Mouse (Mus musculus): ENCODE measurements at regions not wholly inside any gene's neighbourhood (a gene's known extent, or its start where the extent isn't known, plus 50 kb on each side); places are given as distances from the start of the nearest gene placed in this dataset.

GRCm38 (mm10) chr6:98606680-98607079 lies 264.1 kb upstream of the Gm765 start:
- peaks cover 4% of the 10 kb centered on the region; the same call in 1 of the 2 replicates for H3K9me3 ChIP-seq
- H3K27me3 ChIP-seq (replicated peaks) = no peaks in the 10 kb centered on the region
- H3K4me2 ChIP-seq = no peak overlapping the region
- no peak overlapping the region for H3K4me3 ChIP-seq
- no peak for ATAC-seq (ENCODE audit: extremely low read depth, insufficient number of reproducible peaks, low FRiP score, low TSS enrichment)
- no peaks in the 10 kb centered on the region; the same call in 1 of the 2 replicates for H3K4me1 ChIP-seq
- 72% methylated on average over 3 of the region's 3 CpGs for WGBS
- no peak overlapping the region for H3K9ac ChIP-seq
- no peak overlapping the region for H3K27ac ChIP-seq (replicated peaks)
- H3K36me3 ChIP-seq = no peaks in the 10 kb centered on the region

GRCm38 (mm10) chr6:98597612-98598011 lies 255.1 kb upstream of the Gm765 start:
- Histone ChIP-seq H3K4me3 (no peak overlapping the region), H3K4me1 (no peaks in the 10 kb centered on the region), H3K9ac (no peak overlapping the region), H3K27ac (replicated peaks) (no peak overlapping the region), H3K9me3 (peaks cover 4% of the 10 kb centered on the region; the same call in 1 of the 2 replicates), H3K36me3 (no peaks in the 10 kb centered on the region), H3K27me3 (replicated peaks) (no peaks in the 10 kb centered on the region), H3K4me2 (no peak overlapping the region)
- ATAC-seq (ENCODE audit: extremely low read depth, insufficient number of reproducible peaks, low FRiP score, low TSS enrichment) = no peak
- 80% methylated on average over 6 of the region's 6 CpGs for WGBS

DNA sequence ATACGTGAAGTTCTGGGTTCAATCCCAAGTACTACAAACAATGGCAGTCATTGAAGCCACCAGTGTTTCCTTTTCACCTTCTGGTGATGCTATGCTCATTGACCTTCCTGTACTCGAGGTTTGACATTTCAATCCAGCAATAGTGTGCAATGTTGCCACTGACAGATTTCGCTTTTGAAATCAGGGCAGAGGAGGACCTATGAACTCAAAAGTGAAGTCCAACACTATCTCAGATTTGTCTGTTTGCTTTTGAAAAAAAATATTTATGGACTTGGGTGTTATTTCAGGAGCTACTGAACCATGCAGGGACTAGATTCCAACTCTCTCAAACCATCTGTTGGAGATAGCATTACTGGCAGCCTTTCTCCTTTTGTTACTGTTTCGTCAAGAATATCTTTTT lies 248.4 kb upstream of the Gm765 start:
- Histone ChIP-seq H3K27ac (replicated peaks) (no peak overlapping the region), H3K9ac (no peak overlapping the region), H3K4me3 (no peak overlapping the region), H3K4me2 (no peak overlapping the region), H3K4me1 (no peaks in the 10 kb centered on the region), H3K27me3 (replicated peaks) (no peaks in the 10 kb centered on the region), H3K36me3 (no peaks in the 10 kb centered on the region), H3K9me3 (no peaks in the 10 kb centered on the region)
- no peak for ATAC-seq (ENCODE audit: extremely low read depth, insufficient number of reproducible peaks, low FRiP score, low TSS enrichment)
- WGBS = 59% methylated on average over 4 of the region's 4 CpGs

- no peaks in the 10 kb centered on the region for H3K4me1 ChIP-seq
- no peak for ATAC-seq (ENCODE audit: extremely low read depth, insufficient number of reproducible peaks, low FRiP score, low TSS enrichment)
- H3K36me3 ChIP-seq = no peaks in the 10 kb centered on the region
- H3K9ac ChIP-seq = no peak overlapping the region
- no peak overlapping the region for H3K4me2 ChIP-seq
- H3K9me3 ChIP-seq = no peaks in the 10 kb centered on the region
- no peak overlapping the region for H3K4me3 ChIP-seq
- H3K27me3 ChIP-seq (replicated peaks) = no peaks in the 10 kb centered on the region
- H3K27ac ChIP-seq (replicated peaks) = no peak overlapping the region
- WGBS = 67% methylated on average over 4 of the region's 4 CpGs
Observed at GRCm38 (mm10) chr6:98588979-98589378, 246.4 kb upstream of the Gm765 start.

DNA sequence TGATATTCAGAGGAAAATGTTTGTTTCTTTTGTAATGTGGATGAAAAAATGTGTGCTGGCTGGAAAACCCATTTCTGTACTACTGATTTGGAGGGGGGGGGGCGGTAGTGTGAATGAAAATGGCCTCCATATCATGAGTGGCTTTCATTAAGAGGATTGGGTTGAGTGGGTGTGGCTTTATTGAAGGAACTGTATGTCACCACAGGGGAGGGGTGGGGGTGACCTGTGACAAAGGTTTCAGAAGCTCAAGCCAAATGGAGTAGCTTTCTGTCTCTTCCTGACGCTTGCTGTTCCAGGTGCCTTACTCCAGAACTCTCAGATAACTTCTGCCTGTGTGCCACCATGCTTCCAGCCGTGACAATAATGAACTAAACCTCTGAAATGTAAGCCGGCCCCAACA lies 242.0 kb upstream of the Gm765 start:
- Histone ChIP-seq H3K36me3 (no peaks in the 10 kb centered on the region), H3K9me3 (no peaks in the 10 kb centered on the region), H3K4me3 (no peak overlapping the region), H3K4me1 (no peaks in the 10 kb centered on the region; the same call in 1 of the 2 replicates), H3K9ac (no peak overlapping the region), H3K4me2 (no peak overlapping the region), H3K27me3 (replicated peaks) (no peaks in the 10 kb centered on the region), H3K27ac (replicated peaks) (no peak overlapping the region)
- WGBS = 70% methylated on average over 4 of the region's 4 CpGs
- ATAC-seq (ENCODE audit: extremely low read depth, insufficient number of reproducible peaks, low FRiP score, low TSS enrichment) = no peak

DNA sequence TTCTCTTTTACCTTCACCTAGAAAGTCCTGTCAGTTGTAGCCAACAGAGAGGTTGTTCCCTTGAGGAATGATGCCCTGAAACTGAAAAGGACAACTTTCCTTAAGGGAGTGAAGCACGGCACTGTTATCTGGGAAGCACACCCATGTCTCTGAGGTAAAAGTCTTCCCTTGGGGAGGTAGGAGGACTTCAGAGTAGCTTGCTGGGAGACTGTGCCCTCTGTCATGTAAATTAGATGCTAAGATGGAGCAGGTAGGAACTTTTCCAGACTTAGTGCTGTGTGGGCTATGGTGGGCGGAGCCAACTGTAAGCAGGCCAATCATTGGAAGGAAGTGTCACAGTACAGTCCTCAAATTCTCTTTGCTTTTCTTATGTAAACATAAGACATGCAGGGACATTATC lies 240.3 kb upstream of the Gm765 start:
- no peak overlapping the region for H3K4me2 ChIP-seq
- no peaks in the 10 kb centered on the region for H3K9me3 ChIP-seq
- no peaks in the 10 kb centered on the region for H3K27me3 ChIP-seq (replicated peaks)
- H3K27ac ChIP-seq (replicated peaks) = no peak overlapping the region
- no peak for ATAC-seq (ENCODE audit: extremely low read depth, insufficient number of reproducible peaks, low FRiP score, low TSS enrichment)
- H3K36me3 ChIP-seq = no peaks in the 10 kb centered on the region
- WGBS = 36% methylated on average over 2 of the region's 2 CpGs
- no peaks in the 10 kb centered on the region; the same call in 1 of the 2 replicates for H3K4me1 ChIP-seq
- H3K9ac ChIP-seq = no peak overlapping the region
- H3K4me3 ChIP-seq = no peak overlapping the region

DNA sequence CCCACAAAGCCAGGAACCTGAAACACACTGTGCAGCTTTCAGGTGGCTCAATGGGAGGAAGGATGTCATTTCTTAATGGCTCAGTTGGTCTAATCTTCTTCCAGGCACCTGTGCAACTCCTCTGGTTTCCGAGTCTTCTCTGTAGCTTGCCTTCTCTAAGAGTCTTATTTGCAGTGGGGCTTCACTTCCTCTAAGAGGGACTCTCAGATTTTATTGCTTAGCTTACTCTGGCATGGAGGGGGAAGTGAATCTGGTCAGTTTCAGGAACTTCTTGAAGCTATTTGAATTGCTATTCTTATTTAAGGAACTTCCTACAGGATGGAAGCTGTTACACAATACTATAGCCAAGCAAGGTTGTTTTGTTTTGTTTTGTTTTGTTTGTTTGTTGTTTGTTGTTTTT lies 232.7 kb upstream of the Gm765 start:
- no peak for ATAC-seq (ENCODE audit: extremely low read depth, insufficient number of reproducible peaks, low FRiP score, low TSS enrichment)

DNA sequence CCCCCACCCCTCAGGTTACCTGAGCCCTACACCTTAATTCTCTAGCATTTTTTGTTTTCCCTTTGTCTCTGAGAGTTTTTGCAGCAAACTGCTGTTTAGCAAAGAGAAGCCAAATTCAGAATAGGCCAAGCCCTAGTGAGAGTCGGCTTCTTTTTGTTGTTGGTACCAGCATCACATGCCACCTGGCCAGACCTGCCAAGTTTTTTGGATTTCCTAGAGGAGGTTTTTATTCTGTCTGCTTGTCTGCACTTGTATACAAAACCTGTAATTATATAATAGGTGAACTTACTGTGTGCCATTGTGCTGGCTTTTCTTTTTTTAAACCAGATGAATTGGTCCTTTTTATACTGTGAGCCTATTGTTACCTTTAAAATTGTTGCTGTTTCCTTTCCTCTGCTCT lies 213.1 kb upstream of the Gm765 start:
- no peak overlapping the region for H3K4me2 ChIP-seq
- no peaks in the 10 kb centered on the region for H3K27me3 ChIP-seq (replicated peaks)
- H3K36me3 ChIP-seq = no peaks in the 10 kb centered on the region
- no peak for ATAC-seq (ENCODE audit: extremely low read depth, insufficient number of reproducible peaks, low FRiP score, low TSS enrichment)
- 85% methylated on average over 1 of the region's 1 CpGs for WGBS
- no peak overlapping the region for H3K27ac ChIP-seq (replicated peaks)
- H3K9ac ChIP-seq = no peak overlapping the region
- H3K4me1 ChIP-seq = no peaks in the 10 kb centered on the region
- no peak overlapping the region for H3K4me3 ChIP-seq
- no peaks in the 10 kb centered on the region for H3K9me3 ChIP-seq

More for the DNA sequence above, 232.7 kb upstream of the Gm765 start:
- no peaks in the 10 kb centered on the region for H3K27me3 ChIP-seq (replicated peaks)
- no peaks in the 10 kb centered on the region for H3K4me1 ChIP-seq
- H3K9me3 ChIP-seq = no peaks in the 10 kb centered on the region
- no peaks in the 10 kb centered on the region for H3K36me3 ChIP-seq
- no peak overlapping the region for H3K27ac ChIP-seq (replicated peaks)
- H3K4me3 ChIP-seq = no peak overlapping the region
- H3K9ac ChIP-seq = no peak overlapping the region
- WGBS = 77% methylated on average over 1 of the region's 1 CpGs
- H3K4me2 ChIP-seq = no peak overlapping the region

- Histone ChIP-seq H3K4me1 (no peaks in the 10 kb centered on the region), H3K4me3 (no peak overlapping the region), H3K9me3 (no peaks in the 10 kb centered on the region), H3K9ac (no peak overlapping the region), H3K4me2 (no peak overlapping the region), H3K36me3 (no peaks in the 10 kb centered on the region), H3K27me3 (replicated peaks) (no peaks in the 10 kb centered on the region), H3K27ac (replicated peaks) (no peak overlapping the region)
- no peak for ATAC-seq (ENCODE audit: extremely low read depth, insufficient number of reproducible peaks, low FRiP score, low TSS enrichment)
- 63% methylated on average over 1 of the region's 1 CpGs for WGBS
Observed at GRCm38 (mm10) chr6:98553922-98554321, 211.4 kb upstream of the Gm765 start.

- WGBS = 75% methylated on average over 3 of the region's 3 CpGs
- no peaks in the 10 kb centered on the region for H3K4me1 ChIP-seq
- no peaks in the 10 kb centered on the region for H3K36me3 ChIP-seq
- H3K4me3 ChIP-seq = no peak overlapping the region
- no peaks in the 10 kb centered on the region for H3K27me3 ChIP-seq (replicated peaks)
- no peak overlapping the region for H3K27ac ChIP-seq (replicated peaks)
- no peak overlapping the region for H3K4me2 ChIP-seq
- H3K9me3 ChIP-seq = no peaks in the 10 kb centered on the region
- no peak overlapping the region for H3K9ac ChIP-seq
- ATAC-seq (ENCODE audit: extremely low read depth, insufficient number of reproducible peaks, low FRiP score, low TSS enrichment) = no peak
Observed at GRCm38 (mm10) chr6:98551781-98552180, 209.2 kb upstream of the Gm765 start.

- no peak overlapping the region for H3K4me2 ChIP-seq
- no peak overlapping the region for H3K4me3 ChIP-seq
- H3K9ac ChIP-seq = no peak overlapping the region
- H3K4me1 ChIP-seq = no peaks in the 10 kb centered on the region
- ATAC-seq (ENCODE audit: extremely low read depth, insufficient number of reproducible peaks, low FRiP score, low TSS enrichment) = no peak
- 69% methylated on average over 15 of the region's 15 CpGs for WGBS
- H3K27me3 ChIP-seq (replicated peaks) = no peaks in the 10 kb centered on the region
- no peak overlapping the region for H3K27ac ChIP-seq (replicated peaks)
- no peaks in the 10 kb centered on the region for H3K36me3 ChIP-seq
- no peaks in the 10 kb centered on the region for H3K9me3 ChIP-seq
Observed at GRCm38 (mm10) chr6:98526882-98527440, 184.4 kb upstream of the Gm765 start.

DNA sequence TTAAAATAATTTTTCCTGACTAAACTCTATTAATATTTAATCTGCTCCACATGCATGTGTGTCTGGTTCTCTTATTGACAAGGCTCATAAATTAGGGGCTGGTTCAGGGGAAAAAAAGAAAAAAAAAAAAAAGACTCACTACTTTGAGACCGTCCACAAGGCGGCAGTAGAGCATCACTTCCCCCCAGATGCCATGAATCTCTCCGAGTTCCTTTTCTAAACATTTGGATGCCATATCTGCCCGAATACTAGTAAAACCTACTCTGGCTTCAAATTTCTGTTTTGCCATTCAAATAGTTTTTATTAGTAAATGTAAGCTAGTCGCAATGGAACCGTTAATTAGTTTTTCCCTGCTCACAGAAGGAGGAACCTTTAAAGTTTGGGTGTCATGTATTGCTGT lies 182.7 kb upstream of the Gm765 start:
- Histone ChIP-seq H3K9me3 (no peaks in the 10 kb centered on the region), H3K27ac (replicated peaks) (no peak overlapping the region), H3K4me2 (peak overlapping the region; percentile 38), H3K27me3 (replicated peaks) (no peaks in the 10 kb centered on the region), H3K4me1 (no peaks in the 10 kb centered on the region), H3K36me3 (no peaks in the 10 kb centered on the region), H3K9ac (no peak overlapping the region), H3K4me3 (no peak overlapping the region)
- WGBS = 6% methylated on average over 6 of the region's 6 CpGs
- ATAC-seq (ENCODE audit: extremely low read depth, insufficient number of reproducible peaks, low FRiP score, low TSS enrichment) = no peak

Data from heart, embryonic 13.5 days (tissue).